ENCODE assay signal across 8 mouse cellular contexts in the genomic region with DNA sequence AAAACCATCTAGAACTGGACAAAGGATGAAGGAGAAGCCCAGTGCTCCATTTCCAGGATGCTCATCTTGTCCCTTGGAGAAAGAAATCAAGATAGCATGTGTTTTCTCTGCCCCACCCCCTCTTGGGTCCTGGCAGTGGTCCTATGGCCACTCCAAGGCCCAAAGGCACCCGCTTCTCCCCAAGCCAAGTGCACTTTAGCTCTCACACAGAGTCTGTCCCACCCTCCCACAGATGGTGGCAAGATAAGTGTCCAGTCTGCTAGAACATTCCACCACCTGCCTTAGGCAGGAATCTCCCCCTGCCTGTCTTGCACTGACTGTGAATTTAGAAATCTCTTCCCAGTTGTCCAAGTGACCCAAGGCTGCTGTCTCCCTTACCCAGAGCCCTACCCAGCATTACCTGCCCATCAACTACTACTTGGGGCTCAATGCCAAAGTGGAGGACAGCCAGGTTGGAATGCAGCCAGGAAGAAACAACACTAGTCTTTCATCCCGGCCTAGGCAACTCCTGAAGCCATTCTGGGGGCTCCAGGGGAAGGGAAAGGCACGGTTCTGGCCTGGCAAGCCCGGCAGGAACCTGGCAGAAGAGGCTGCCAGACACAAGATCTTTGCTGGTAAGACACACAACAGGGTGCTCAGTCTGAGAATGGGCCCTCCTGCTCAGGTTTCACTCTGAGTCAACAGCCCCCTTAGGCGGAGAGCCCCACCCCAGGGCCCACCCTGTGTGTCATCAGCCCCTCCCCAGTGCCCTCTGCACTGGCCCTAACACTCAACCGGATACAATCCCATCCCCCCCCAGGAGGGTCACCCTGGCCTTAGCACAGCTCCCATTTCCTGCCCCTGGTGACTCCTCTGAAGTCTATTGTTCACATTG. TPM values are rescaled to one million over a fixed set of nuclear protein-coding genes. Genes with fewer than 3 reads are reported as not detected.
DNase-seq lines count a peak whose midpoint lies in the region; ATAC-seq and TF ChIP-seq lines count a peak whose summit lies in the region.

No protein-coding gene starts in this region.

- peak overlapping the region; percentile 42 for H3K4me3 ChIP-seq in E14TG2a.4 (replicated peaks; ENCODE audit: low read length)
- no peak overlapping the region for H3K4me3 ChIP-seq in hindbrain, embryonic 14.5 days (replicated peaks; ENCODE audit: low read length)
- no peak overlapping the region for H3K4me3 ChIP-seq in stomach, embryonic 15.5 days (replicated peaks)

- no peak overlapping the region for H3K27ac ChIP-seq in hindbrain, embryonic 14.5 days
- no peak overlapping the region for H3K27ac ChIP-seq in stomach, embryonic 15.5 days

- H3K9ac ChIP-seq in hindbrain, embryonic 14.5 days = no peak overlapping the region
- H3K9ac ChIP-seq in stomach, embryonic 15.5 days = no peak overlapping the region

- WGBS in hindbrain, embryonic 14.5 days = 29% methylated on average over 6 of the region's 6 CpGs
- WGBS in stomach, embryonic 15.5 days = 36% methylated on average over 6 of the region's 6 CpGs

- TF ChIP-seq CTCF in E14TG2a.4 (conservative IDR thresholded peaks at IDR 0.05; ENCODE audit: low read length) = no peak

- H3K27me3 ChIP-seq in E14TG2a.4 (ENCODE audit: insufficient read depth, low read length) = peaks cover 33% of the 10 kb centered on the region
- H3K27me3 ChIP-seq in hindbrain, embryonic 14.5 days (ENCODE audit: control insufficient read depth, insufficient read depth, low read length) = peaks cover 32% of the 10 kb centered on the region
- peaks cover 23% of the 10 kb centered on the region for H3K27me3 ChIP-seq in stomach, embryonic 15.5 days (replicated peaks)

- peak; percentile 74 for DNase-seq in adrenal gland, postnatal 10 days
- DNase-seq in gastrocnemius, adult 18-20 months (ENCODE audit: low spot score) = peak; percentile 71
- DNase-seq in hindbrain, embryonic 14.5 days (ENCODE audit: low spot score) = peak; percentile 55
- DNase-seq in liver = peak; percentile 29
- DNase-seq in spleen, postnatal 4 days (ENCODE audit: low spot score in 2 of 2) = no peak
- no peak for DNase-seq in layer of hippocampus, adult 9-11 months

- ATAC-seq in hindbrain, embryonic 14.5 days (ENCODE audit: low FRiP score) = peak; percentile 62
- ATAC-seq in stomach, embryonic 15.5 days (ENCODE audit: insufficient read depth, low FRiP score, low read depth) = 0 out of 2 replicates have a peak, but pooled peaks have one; percentile 19

- no peaks in the 10 kb centered on the region for H3K9me3 ChIP-seq in E14TG2a.4 (ENCODE audit: low read length)
- no peaks in the 10 kb centered on the region for H3K9me3 ChIP-seq in hindbrain, embryonic 14.5 days (ENCODE audit: control insufficient read depth, low read length)
- H3K9me3 ChIP-seq in stomach, embryonic 15.5 days = no peaks in the 10 kb centered on the region

- H3K4me1 ChIP-seq in E14TG2a.4 (replicated peaks; ENCODE audit: low read depth, low read length) = peaks cover 85% of the 10 kb centered on the region
- H3K4me1 ChIP-seq in hindbrain, embryonic 14.5 days (replicated peaks; ENCODE audit: control insufficient read depth, insufficient read depth, low read length) = peaks cover 19% of the 10 kb centered on the region
- H3K4me1 ChIP-seq in stomach, embryonic 15.5 days = peaks cover 25% of the 10 kb centered on the region

- H3K4me2 ChIP-seq in hindbrain, embryonic 14.5 days (replicated peaks) = no peak overlapping the region
- no peak overlapping the region for H3K4me2 ChIP-seq in stomach, embryonic 15.5 days

- H3K36me3 ChIP-seq in E14TG2a.4 (ENCODE audit: insufficient read depth, low read length) = peaks cover 5% of the 10 kb centered on the region; the same call in 1 of the 2 replicates
- no peaks in the 10 kb centered on the region for H3K36me3 ChIP-seq in hindbrain, embryonic 14.5 days (replicated peaks; ENCODE audit: control insufficient read depth, insufficient read depth)
- H3K36me3 ChIP-seq in stomach, embryonic 15.5 days = no peaks in the 10 kb centered on the region

RNA-seq across cellular contexts. Expression of a gene that starts 4.5 kb away (rescaled TPM):
- total RNA-seq in adrenal gland, postnatal 10 days (2021) = 1 to 10 TPM; 4.4 to 4.6 TPM
- total RNA-seq in gastrocnemius, adult 18-20 months (2021) = 10 to 100 TPM in 1 of 2 experiments, 1 to 10 TPM in 1; 6.2 to 11.1 TPM
- 0.27 and 0.32 TPM in 2 replicates for polyA plus RNA-seq in hindbrain, embryonic 14.5 days (2014; fragmentation: Nextera tagmentation; extraction: Ambion mirVana)
- 1.6 and 2.8 TPM in 2 replicates for polyA plus RNA-seq in stomach, embryonic 15.5 days (2015; fragmentation: Nextera tagmentation; extraction: Ambion mirVana)

RNA-seq across cellular contexts. Expression of a gene that starts 59.5 kb away (rescaled TPM):
- 10 to 100 TPM; 24.2 to 27.2 TPM for total RNA-seq in adrenal gland, postnatal 10 days (2021)
- total RNA-seq in gastrocnemius, adult 18-20 months (2021) = 1 to 10 TPM; 6.3 to 8.2 TPM
- 14.3 and 20.0 TPM in 2 replicates for polyA plus RNA-seq in hindbrain, embryonic 14.5 days (2014; fragmentation: Nextera tagmentation; extraction: Ambion mirVana)
- 14.6 and 15.8 TPM in 2 replicates for polyA plus RNA-seq in stomach, embryonic 15.5 days (2015; fragmentation: Nextera tagmentation; extraction: Ambion mirVana)

Comparison
In these comparisons a context has a peak if more than half of its experiments do, and no peak if none do; other contexts are left out.
1. DNase-seq: peak in adrenal gland, postnatal 10 days (single experiment), gastrocnemius, adult 18-20 months (single experiment), hindbrain, embryonic 14.5 days (single experiment) and liver (single experiment); none in spleen, postnatal 4 days (0 of 2) and layer of hippocampus, adult 9-11 months (single experiment).